Mouse (Mus musculus) ES-Bruce4 (cell line): ENCODE results near the gene Foxe1.

Source experiments
- CTCF ChIP-seq: IDR thresholded peaks from one replicate; pipeline ENCODE4 v1.8.1; 2011; ENCODE audit warnings: low read depth, low read length
- EP300 ChIP-seq: IDR thresholded peaks from 2 replicates; pipeline ENCODE4 v1.6.1; 2011; ENCODE audit warnings: low read depth, low read length; ENCODE audit not compliant: insufficient read depth
- POLR2A ChIP-seq: IDR thresholded peaks from one replicate; pipeline ENCODE4 v1.8.1; 2011; ENCODE audit warnings: low read length; ENCODE audit not compliant: insufficient read depth

DNA sequence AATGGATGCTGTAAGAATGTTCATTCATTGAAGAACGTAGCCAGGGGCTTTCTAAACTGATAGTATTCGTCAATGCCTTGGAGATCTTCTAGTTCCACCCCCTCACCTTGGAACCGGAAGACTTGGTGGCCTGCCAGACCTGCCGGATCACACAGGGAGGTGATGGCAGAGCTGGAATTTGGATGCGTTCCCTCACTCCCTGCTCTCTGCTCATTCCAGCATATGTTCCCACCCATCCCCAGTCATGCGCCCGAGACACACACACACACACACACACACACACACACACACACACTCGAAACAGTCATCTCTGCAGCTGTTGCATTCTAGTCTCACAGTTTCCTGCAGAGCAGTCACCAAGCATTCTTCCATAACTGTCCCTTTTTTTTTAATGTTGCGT lies 36.1 kb upstream of the Foxe1 start:
- TF ChIP-seq CTCF: no peak
- TF ChIP-seq EP300: no peak
- no peak for TF ChIP-seq POLR2A
